Mouse (Mus musculus) duodenum, adult 2 months (tissue): ENCODE measurements around the gene Gm11757. TPM values are rescaled to one million over a fixed set of nuclear protein-coding genes. Genes with fewer than 3 reads are reported as not detected.

Experiments used
- polyA plus RNA-seq: library from polyadenylated mRNA; depleted of rRNA; stranded (reverse); fragments of >200 nt; gene quantifications from 2 replicates; pipeline ENCODE4 v1.2.3, GENCODE M21; 2012; ENCODE audit warnings: low replicate concordance; rRNA removed

Gm11757 gene
- not detected in 2 replicates for polyA plus RNA-seq

DNA sequence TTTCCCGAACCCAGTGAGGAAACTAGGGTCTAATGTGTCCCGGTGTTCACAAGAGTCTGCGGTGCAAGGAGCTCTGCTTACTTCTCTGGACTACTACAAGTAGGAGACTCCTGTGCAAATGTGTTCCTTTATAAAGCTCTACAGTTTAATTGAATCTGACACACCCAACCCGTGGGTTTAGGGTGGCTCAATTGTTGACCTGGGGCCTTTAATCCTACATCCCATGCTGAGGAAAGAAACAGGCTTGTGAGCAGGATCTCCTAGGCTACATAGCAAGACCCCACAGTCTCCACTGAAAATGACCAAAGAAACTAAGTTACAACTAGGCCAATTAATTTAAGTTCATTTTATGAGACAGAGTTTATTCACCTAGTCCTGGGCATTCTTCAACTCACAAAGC is at the start of gene Gm11757:
Gene Gm11757, minus strand, starts transcription at position 101 of the 400 bp plus-strand sequence.

DNA sequence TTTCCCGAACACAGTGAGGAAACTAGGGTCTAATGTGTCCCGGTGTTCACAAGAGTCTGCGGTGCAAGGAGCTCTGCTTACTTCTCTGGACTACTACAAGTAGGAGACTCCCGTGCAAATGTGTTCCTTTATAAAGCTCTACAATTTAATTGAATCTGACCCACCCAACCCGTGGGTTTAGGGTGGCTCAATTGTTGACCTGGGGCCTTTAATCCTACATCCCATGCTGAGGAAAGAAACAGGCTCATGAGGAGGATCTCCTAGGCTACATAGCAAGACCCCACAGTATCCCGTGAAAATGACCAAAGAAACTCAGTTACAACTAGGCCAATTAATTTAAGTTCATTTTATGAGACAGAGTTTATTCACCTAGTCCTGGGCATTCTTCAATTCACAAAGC is 29.7 kb upstream of the Gm11757 start, which contains the start of gene Gm11756:
Gene Gm11756, minus strand, starts transcription at position 101 of the 400 bp plus-strand sequence.

DNA sequence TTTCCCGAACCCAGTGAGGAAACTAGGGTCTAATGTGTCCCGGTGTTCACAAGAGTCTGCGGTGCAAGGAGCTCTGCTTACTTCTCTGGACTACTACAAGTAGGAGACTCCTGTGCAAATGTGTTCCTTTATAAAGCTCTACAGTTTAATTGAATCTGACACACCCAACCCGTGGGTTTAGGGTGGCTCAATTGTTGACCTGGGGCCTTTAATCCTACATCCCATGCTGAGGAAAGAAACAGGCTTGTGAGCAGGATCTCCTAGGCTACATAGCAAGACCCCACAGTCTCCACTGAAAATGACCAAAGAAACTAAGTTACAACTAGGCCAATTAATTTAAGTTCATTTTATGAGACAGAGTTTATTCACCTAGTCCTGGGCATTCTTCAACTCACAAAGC is 14.9 kb upstream of the Gm11757 start, which contains the start of gene Gm13871:
Gene Gm13871, minus strand, starts transcription at position 101 of the 400 bp plus-strand sequence.

DNA sequence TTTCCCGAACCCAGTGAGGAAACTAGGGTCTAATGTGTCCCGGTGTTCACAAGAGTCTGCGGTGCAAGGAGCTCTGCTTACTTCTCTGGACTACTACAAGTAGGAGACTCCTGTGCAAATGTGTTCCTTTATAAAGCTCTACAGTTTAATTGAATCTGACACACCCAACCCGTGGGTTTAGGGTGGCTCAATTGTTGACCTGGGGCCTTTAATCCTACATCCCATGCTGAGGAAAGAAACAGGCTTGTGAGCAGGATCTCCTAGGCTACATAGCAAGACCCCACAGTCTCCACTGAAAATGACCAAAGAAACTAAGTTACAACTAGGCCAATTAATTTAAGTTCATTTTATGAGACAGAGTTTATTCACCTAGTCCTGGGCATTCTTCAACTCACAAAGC is 14.7 kb downstream of the Gm11757 start, which contains the start of gene Gm11758:
Gene Gm11758, minus strand, starts transcription at position 101 of the 400 bp plus-strand sequence.

Other genes with a start within 250 kb of the Gm11757 start
- gene Gm11239, start 222.8 kb downstream of the Gm11757 start, polyA plus RNA-seq: not detected in 2 replicates
- gene Gm428, start 207.6 kb downstream of the Gm11757 start, polyA plus RNA-seq: not detected in 2 replicates
- gene Rasef, start 100.1 kb downstream of the Gm11757 start, polyA plus RNA-seq: 1.7 and 3.4 TPM in 2 replicates
- not detected in 2 replicates for gene Gm11758, start 14.8 kb downstream of the Gm11757 start, polyA plus RNA-seq
- gene Gm13871, start 14.8 kb upstream of the Gm11757 start, polyA plus RNA-seq: not detected in 2 replicates
- not detected in 2 replicates for gene Gm11756, start 29.6 kb upstream of the Gm11757 start, polyA plus RNA-seq
- not detected in 2 replicates for gene 2310002L09Rik, start 59.7 kb upstream of the Gm11757 start, polyA plus RNA-seq
- gene Frmd3, start 122.3 kb upstream of the Gm11757 start, polyA plus RNA-seq: not detected in 2 replicates